Mouse (Mus musculus): Measurements from ENCODE around the gene Casc1. TPM values are rescaled to one million over a fixed set of nuclear protein-coding genes. Genes with fewer than 3 reads are reported as not detected.

The Casc1 gene
- polyA plus RNA-seq, 1 experiment from 2014 or later = 0.61 TPM

DNA sequence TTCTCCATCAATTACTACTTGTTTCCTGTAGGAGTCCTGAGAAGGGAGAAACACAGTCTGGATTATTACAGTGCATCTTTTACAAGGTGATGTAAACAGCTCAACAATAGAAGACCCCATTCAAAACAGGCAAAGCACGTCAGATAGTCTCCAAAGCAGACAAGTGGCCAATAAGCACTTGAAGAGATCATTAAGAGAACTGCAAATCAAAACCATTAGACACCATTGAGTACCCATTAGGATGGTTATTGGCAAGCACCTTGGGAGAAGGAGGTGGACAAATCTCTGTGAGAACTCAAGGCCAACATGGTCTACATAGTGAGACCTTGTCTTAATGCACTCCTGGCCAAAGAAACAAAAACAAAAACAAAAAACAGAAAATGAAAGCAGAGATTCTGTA, 23.6 kb upstream of the Casc1 start:
- no peaks in the 10 kb centered on the region for H3K27me3 ChIP-seq (ENCODE audit: poor library complexity, severe bottlenecking)
- H3K9me3 ChIP-seq = no peaks in the 10 kb centered on the region
- H3K4me3 ChIP-seq = no peak overlapping the region
- H3K4me1 ChIP-seq = no peaks in the 10 kb centered on the region
- 84% methylated on average over 1 of the region's 1 CpGs for WGBS
- DNase-seq (ENCODE audit: extremely low spot score, low spot score) = no peak
- H3K27ac ChIP-seq = no peak overlapping the region
- peaks cover 60% of the 10 kb centered on the region for H3K36me3 ChIP-seq (replicated peaks)

DNA sequence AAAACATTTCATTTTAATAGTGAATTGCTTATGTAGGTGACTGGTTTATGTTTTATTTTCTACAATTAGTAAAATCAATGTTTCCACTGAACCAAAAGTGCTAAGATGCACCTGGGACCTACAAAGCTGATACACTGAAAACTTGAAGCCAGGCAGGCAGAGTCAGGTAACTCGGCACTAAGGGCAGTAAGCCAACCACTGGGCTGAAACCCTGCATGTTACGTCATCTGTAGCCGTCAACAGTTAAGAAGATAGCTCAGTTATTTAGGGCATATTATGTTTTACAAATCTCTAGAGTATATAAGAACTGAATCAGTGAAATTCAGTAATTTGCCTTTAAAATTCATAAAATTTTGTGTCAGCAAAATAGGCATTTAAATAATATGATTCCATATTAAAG, 15.5 kb upstream of the Casc1 start:
- Histone ChIP-seq H3K4me1 (no peaks in the 10 kb centered on the region), H3K9me3 (no peaks in the 10 kb centered on the region), H3K36me3 (replicated peaks) (peaks cover 63% of the 10 kb centered on the region), H3K27ac (no peak overlapping the region), H3K27me3 (ENCODE audit: poor library complexity, severe bottlenecking) (no peaks in the 10 kb centered on the region), H3K4me3 (no peak overlapping the region)
- DNase-seq (ENCODE audit: extremely low spot score, low spot score) = no peak
- 94% methylated on average over 3 of the region's 3 CpGs for WGBS

- Histone ChIP-seq H3K36me3 (replicated peaks) (peaks cover 61% of the 10 kb centered on the region), H3K9me3 (no peaks in the 10 kb centered on the region), H3K27ac (no peak overlapping the region), H3K27me3 (ENCODE audit: poor library complexity, severe bottlenecking) (no peaks in the 10 kb centered on the region), H3K4me3 (no peak overlapping the region), H3K4me1 (no peaks in the 10 kb centered on the region)
- DNase-seq (ENCODE audit: extremely low spot score, low spot score) = no peak
- 94% methylated on average over 6 of the region's 6 CpGs for WGBS
These were observed 13.4 kb upstream of the Casc1 start for GRCm38 (mm10) chr6:145224246-145224645.

- Histone ChIP-seq H3K4me3 (no peak overlapping the region), H3K4me1 (peaks cover 11% of the 10 kb centered on the region), H3K27ac (no peak overlapping the region), H3K9me3 (no peaks in the 10 kb centered on the region), H3K36me3 (replicated peaks) (peaks cover 37% of the 10 kb centered on the region), H3K27me3 (ENCODE audit: poor library complexity, severe bottlenecking) (no peaks in the 10 kb centered on the region)
- no peak for DNase-seq (ENCODE audit: extremely low spot score, low spot score)
- 90% methylated on average over 3 of the region's 3 CpGs for WGBS
These were observed 5.0 kb upstream of the Casc1 start for GRCm38 (mm10) chr6:145215826-145216225.

- H3K9me3 ChIP-seq = no peaks in the 10 kb centered on the region
- no peaks in the 10 kb centered on the region for H3K27me3 ChIP-seq (ENCODE audit: poor library complexity, severe bottlenecking)
- H3K27ac ChIP-seq = no peak overlapping the region
- DNase-seq (ENCODE audit: extremely low spot score, low spot score) = no peak
- no peak overlapping the region for H3K4me3 ChIP-seq
- peaks cover 18% of the 10 kb centered on the region for H3K4me1 ChIP-seq
- WGBS = 83% methylated on average over 2 of the region's 2 CpGs
- H3K36me3 ChIP-seq (replicated peaks) = peaks cover 20% of the 10 kb centered on the region
These were observed 3.1 kb upstream of the Casc1 start for GRCm38 (mm10) chr6:145213916-145214315.

DNA sequence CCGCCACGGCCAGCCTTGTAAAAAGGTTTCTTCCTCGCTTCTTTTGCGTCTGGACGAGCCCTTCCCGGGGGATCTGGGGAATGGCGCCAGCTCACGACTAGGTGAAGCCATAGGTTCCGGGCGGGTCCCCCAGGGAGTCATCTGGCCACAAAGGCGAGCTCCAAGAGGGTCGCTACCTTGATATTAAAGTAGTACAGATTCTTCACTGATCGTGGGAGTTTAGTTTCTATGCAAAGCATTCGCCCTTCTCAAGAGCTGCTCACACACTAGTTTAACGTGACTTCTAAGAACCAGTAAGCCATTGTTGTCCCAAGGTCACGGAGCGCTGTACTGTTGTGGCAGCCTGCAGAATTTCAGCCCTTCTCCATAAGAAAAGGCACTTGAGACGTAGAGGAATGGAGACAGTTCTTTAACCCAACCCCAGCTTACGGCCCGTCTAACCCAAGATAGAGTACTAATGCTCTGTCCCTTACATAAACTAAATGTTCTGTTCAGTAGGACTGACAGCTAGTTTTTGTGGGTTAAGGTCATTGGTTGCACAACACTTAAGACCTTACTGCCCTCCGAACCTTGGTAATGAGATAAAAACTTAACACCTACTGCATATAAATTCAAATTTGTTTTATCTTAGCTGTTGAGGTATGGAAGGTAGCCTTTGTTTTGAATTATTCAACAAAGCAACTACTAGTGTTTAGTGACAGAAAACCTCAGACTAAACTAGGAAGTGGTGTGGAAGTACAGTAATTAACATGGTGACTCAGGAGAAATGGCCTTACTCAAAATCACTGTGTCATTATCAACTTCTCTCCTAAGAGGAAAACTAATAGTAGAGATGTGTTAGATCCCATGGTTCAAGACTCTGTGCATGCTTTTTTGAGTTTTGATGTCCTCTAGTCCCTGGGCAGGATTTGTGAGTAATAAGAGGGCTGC, 836 bp upstream of the Casc1 start:
- Histone ChIP-seq H3K9me3 (no peaks in the 10 kb centered on the region), H3K4me1 (peaks cover 18% of the 10 kb centered on the region), H3K36me3 (replicated peaks) (peaks cover 10% of the 10 kb centered on the region; the same call in 1 of the 2 replicates), H3K27me3 (ENCODE audit: poor library complexity, severe bottlenecking) (no peaks in the 10 kb centered on the region), H3K27ac (peak overlapping the region; percentile 95), H3K4me3 (peak overlapping the region; percentile 77)
- 4% methylated on average over 21 of the region's 21 CpGs for WGBS
- no peak for DNase-seq (ENCODE audit: extremely low spot score, low spot score)

DNA sequence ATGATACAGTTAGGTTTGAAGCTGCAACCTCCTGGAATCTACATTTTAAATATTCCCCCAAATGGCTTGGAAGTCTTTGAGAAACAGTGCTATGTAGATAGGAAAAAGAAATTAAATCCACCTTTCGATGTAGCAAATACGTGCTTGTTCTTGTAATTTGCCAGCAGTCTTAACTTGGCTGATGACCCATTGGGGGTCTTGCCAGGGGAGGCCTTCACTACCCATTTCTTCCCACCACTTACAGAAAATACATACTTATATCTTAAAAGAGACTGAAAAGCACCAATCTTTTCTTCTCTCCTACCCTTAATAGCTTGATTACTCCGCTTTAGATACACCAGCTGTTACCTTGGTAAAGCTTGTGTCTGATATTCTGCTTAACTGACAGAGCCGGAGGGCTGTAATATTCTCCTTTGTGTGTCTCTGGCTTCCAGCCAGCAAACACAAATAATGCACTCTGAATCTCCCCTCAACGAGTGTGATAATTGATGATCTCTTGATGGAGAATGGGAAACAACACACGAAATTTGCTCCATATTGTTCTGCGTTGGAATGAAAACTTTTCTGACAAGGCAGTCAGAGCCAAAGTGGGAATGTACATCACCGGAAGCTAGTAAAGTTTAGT, 637 bp downstream of the Casc1 start:
- Histone ChIP-seq H3K27ac (0 out of 2 replicates have a peak overlapping the region, but pooled peaks have one; percentile 95), H3K4me1 (peaks cover 18% of the 10 kb centered on the region), H3K36me3 (replicated peaks) (no peaks in the 10 kb centered on the region), H3K4me3 (peak overlapping the region; percentile 77), H3K9me3 (no peaks in the 10 kb centered on the region), H3K27me3 (ENCODE audit: poor library complexity, severe bottlenecking) (no peaks in the 10 kb centered on the region)
- DNase-seq (ENCODE audit: extremely low spot score, low spot score) = no peak
- 47% methylated on average over 8 of the region's 8 CpGs for WGBS

- Histone ChIP-seq H3K4me3 (no peak overlapping the region), H3K27me3 (ENCODE audit: poor library complexity, severe bottlenecking) (no peaks in the 10 kb centered on the region), H3K27ac (no peak overlapping the region), H3K36me3 (replicated peaks) (no peaks in the 10 kb centered on the region), H3K4me1 (peaks cover 3% of the 10 kb centered on the region), H3K9me3 (no peaks in the 10 kb centered on the region)
- no peak for DNase-seq (ENCODE audit: extremely low spot score, low spot score)
- WGBS = 70% methylated on average over 10 of the region's 10 CpGs
These were observed 5.7 kb downstream of the Casc1 start for GRCm38 (mm10) chr6:145205142-145205541.

GRCm38 (mm10) chr6:145204440-145204839, 6.4 kb downstream of the Casc1 start:
- WGBS = 91% methylated on average over 6 of the region's 6 CpGs
- no peaks in the 10 kb centered on the region for H3K27me3 ChIP-seq (ENCODE audit: poor library complexity, severe bottlenecking)
- DNase-seq (ENCODE audit: extremely low spot score, low spot score) = no peak
- H3K4me3 ChIP-seq = no peak overlapping the region
- H3K27ac ChIP-seq = no peak overlapping the region
- no peaks in the 10 kb centered on the region for H3K9me3 ChIP-seq
- H3K36me3 ChIP-seq (replicated peaks) = no peaks in the 10 kb centered on the region
- H3K4me1 ChIP-seq = no peaks in the 10 kb centered on the region

DNA sequence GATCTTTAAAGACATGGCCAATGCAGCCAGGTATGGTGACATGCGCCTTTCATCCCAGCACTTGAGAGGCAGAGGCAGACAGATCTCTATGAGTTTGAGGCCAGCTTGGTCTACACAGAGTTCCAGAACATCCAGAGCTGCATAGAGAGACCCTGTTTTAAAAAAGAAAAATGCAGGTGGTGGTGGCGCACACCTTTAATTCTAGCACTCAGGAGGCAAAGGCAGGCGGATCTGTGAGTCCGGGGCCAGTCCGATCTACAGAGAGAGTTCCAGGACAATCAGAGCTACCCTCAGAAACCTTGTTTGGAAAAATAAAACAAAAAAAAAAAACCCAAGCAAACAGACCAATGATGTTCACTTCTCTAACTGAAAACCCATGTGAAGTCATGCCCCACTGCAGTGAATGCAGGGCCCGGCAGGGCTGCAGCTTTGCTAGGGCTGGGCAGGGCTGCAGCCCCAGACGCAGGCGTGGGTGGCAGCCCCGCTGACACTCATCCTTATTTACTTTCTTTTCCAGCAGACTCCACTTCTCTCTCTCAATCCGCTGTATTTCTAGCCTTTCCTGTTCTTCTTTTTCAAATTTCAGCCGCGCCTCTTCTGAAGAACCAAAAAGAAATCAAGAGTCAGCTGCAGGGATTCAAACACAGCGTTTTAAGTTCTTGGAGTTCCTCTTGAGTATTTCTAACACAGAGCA, 8.2 kb downstream of the Casc1 start:
- Histone ChIP-seq H3K9me3 (no peaks in the 10 kb centered on the region), H3K4me3 (no peak overlapping the region), H3K4me1 (no peaks in the 10 kb centered on the region), H3K27me3 (ENCODE audit: poor library complexity, severe bottlenecking) (no peaks in the 10 kb centered on the region), H3K27ac (no peak overlapping the region), H3K36me3 (replicated peaks) (no peaks in the 10 kb centered on the region)
- WGBS = 87% methylated on average over 13 of the region's 13 CpGs
- DNase-seq (ENCODE audit: extremely low spot score, low spot score) = no peak

DNA sequence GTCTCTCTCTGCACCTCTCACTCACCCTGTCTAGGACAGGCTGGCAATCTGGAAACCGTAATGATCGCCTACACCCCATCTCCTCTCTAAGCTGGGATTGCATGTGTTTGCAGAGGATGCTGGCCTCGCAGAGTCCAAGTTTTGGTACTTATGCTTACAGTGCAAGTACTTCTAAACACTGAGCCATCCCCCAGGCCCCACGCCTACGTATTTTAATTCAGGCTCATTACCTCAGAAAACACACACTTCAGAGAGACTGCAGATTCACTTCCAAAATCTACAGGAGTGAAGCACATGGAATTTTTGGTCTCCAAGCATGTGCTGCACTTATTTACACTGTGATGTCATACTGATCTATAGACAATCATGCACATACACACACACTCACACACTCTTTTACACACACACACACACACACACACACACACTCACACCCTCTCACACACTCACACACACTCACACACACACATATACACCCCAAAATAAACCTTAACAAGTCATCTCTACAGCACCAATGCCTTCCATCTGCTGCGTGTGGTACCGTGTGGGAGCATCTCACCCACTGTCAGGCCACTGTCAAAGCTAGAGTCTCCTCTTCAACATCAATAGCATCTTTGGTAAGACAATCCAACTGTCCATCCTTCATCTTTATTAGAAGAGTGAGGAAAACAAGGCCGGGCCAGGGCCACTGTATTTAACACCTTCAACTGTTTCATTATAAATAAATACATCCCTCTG, 12.7 kb downstream of the Casc1 start:
- Histone ChIP-seq H3K9me3 (no peaks in the 10 kb centered on the region), H3K27me3 (ENCODE audit: poor library complexity, severe bottlenecking) (no peaks in the 10 kb centered on the region), H3K4me3 (no peak overlapping the region), H3K4me1 (0 out of 2 replicates have a peak, but pooled peaks cover 2% of the 10 kb centered on the region), H3K27ac (no peak overlapping the region), H3K36me3 (replicated peaks) (no peaks in the 10 kb centered on the region)
- 95% methylated on average over 8 of the region's 8 CpGs for WGBS
- DNase-seq (ENCODE audit: extremely low spot score, low spot score) = no peak

DNA sequence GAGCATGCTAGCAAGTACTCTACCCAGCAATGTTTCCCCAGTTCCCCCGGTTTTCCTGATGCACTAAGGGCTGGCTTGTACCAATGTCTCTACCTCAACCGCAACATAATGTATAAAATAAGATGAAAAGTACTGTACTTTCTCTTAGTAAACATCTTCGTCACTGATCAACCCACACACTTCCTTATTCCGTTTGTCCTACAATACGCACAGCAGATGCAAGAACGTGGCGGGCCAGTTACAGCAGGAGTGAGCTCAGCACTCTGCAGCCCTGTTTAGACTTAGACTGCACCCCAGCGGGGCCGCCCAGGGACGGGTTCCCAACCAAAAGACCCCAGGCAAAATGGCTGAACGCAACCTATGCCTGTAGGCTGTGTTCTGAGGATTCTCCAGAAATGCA, 17.4 kb downstream of the Casc1 start:
- WGBS = 85% methylated on average over 11 of the region's 11 CpGs
- Histone ChIP-seq H3K27me3 (ENCODE audit: poor library complexity, severe bottlenecking) (no peaks in the 10 kb centered on the region), H3K36me3 (replicated peaks) (no peaks in the 10 kb centered on the region), H3K4me1 (0 out of 2 replicates have a peak, but pooled peaks cover 2% of the 10 kb centered on the region), H3K9me3 (no peaks in the 10 kb centered on the region), H3K4me3 (no peak overlapping the region), H3K27ac (no peak overlapping the region)
- DNase-seq (ENCODE audit: extremely low spot score, low spot score) = no peak
